Mouse (Mus musculus): Measurements from ENCODE around the gene Gpr63.
"Not testable (repeated sequence)": the region's sequence is repeated elsewhere in the genome, so short reads cannot be mapped to it uniquely, and the experiment has no call there.

DNA sequence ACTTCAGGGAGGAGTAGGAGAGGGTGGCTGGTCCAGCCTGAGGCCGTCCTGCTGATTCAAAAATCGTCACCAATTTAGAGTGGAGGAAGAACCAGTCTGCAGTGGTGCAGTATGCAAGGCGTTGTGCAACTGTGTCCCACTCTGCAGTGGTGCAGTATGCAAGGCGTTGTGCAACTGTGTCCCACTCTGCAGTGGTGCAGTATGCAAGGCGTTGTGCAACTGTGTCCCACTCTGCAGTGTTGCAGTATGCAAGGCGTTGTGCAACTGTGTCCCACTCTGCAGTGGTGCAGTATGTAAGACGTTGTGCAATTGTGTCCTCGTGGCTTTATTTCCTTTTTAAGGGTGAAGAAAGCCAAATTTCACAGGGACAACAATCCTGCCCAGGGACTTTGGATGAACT lies 43.1 kb downstream of the Gpr63 start:
- not testable (repeated sequence) for TF ChIP-seq ELF1 (IDR thresholded peaks at IDR 0.05; ENCODE audit: low read depth, low read length); GABPA (IDR thresholded peaks at IDR 0.05; ENCODE audit: insufficient replicate concordance, low read depth, low read length); TCF12 (IDR thresholded peaks at IDR 0.05; ENCODE audit: low read depth, low read length); HCFC1 (IDR thresholded peaks at IDR 0.05; ENCODE audit: low read depth, low read length); SMC3 (IDR thresholded peaks at IDR 0.05; ENCODE audit: low read depth, low read length); RCOR1 (conservative IDR thresholded peaks at IDR 0.05; ENCODE audit: low read depth, low read length); MEF2A (IDR thresholded peaks at IDR 0.05; ENCODE audit: borderline replicate concordance, low read depth, low read length); MAX (IDR thresholded peaks at IDR 0.05; ENCODE audit: low read length)

All from CH12.LX (cell line).